Comparison of ENCODE assay signal across 17 mouse cellular contexts in genomic region chr7:81993140-81993539, GRCm38 (mm10). TPM values are rescaled to one million over a fixed set of nuclear protein-coding genes. Genes with fewer than 3 reads are reported as not detected.
A peak's percentile ranks its signal among the peaks of the same experiment; 100 is the strongest.
DNase-seq lines count a peak whose midpoint lies in the region; ATAC-seq and TF ChIP-seq lines count a peak whose summit lies in the region.
"Had no signal": no experiment of that assay in that cellular context is flagged by ENCODE, and none has a peak within 500 bp of the region (broad histone marks: within the 10 kb centered on the region; RNA-seq: fewer than 3 reads in every experiment).

No protein-coding gene starts in this region.

- no peak for ATAC-seq in forebrain, embryonic 15.5 days (replicated peaks)
- ATAC-seq in heart, postnatal 0 days (ENCODE audit: insufficient read depth, low read depth), result no peak
- no peak for ATAC-seq in midbrain, embryonic 12.5 days (ENCODE audit: low FRiP score, low read depth)
- no peak for ATAC-seq in midbrain, embryonic 11.5 days (ENCODE audit: low FRiP score)
- no peak for ATAC-seq in neural tube, embryonic 13.5 days (ENCODE audit: low read depth)

- DNase-seq in forebrain, embryonic 10.5 days (ENCODE audit: extremely low spot score, low spot score), result no peak
- no peak for DNase-seq in heart, postnatal 0 days (ENCODE audit: low spot score)
- no peak for DNase-seq in heart, adult 8-10 months (ENCODE audit: low spot score)
- DNase-seq in midbrain, embryonic 11.5 days (ENCODE audit: low spot score, missing footprints), result no peak
- DNase-seq in gastrocnemius, postnatal 10 days, result no peak
- DNase-seq: cerebellum, adult 11 months; lung, adult 2 months had no signal

- TF ChIP-seq CTCF in heart, postnatal 0 days (IDR thresholded peaks at IDR 0.05; ENCODE audit: low read depth), result no peak

- H3K9me3 ChIP-seq in forebrain, embryonic 10.5 days, result no peaks in the 10 kb centered on the region
- H3K9me3 ChIP-seq in forebrain, embryonic 15.5 days, result no peaks in the 10 kb centered on the region
- H3K9me3 ChIP-seq in heart, postnatal 0 days (replicated peaks; ENCODE audit: control insufficient read depth, low read length), result no peaks in the 10 kb centered on the region
- no peaks in the 10 kb centered on the region for H3K9me3 ChIP-seq in midbrain, embryonic 12.5 days
- H3K9me3 ChIP-seq in midbrain, embryonic 11.5 days (ENCODE audit: control insufficient read depth, low read length), result no peaks in the 10 kb centered on the region
- no peaks in the 10 kb centered on the region for H3K9me3 ChIP-seq in neural tube, embryonic 13.5 days
- H3K9me3 ChIP-seq: megakaryocyte, embryonic 14.5 days had no signal

- H3K27me3 ChIP-seq in forebrain, embryonic 10.5 days (ENCODE audit: poor library complexity, severe bottlenecking), result peaks cover 98% of the 10 kb centered on the region
- H3K27me3 ChIP-seq in forebrain, embryonic 15.5 days, result peaks cover 67% of the 10 kb centered on the region
- H3K27me3 ChIP-seq in heart, postnatal 0 days (ENCODE audit: control insufficient read depth, insufficient read depth, low read length), result peaks cover 90% of the 10 kb centered on the region
- peaks cover 76% of the 10 kb centered on the region for H3K27me3 ChIP-seq in midbrain, embryonic 12.5 days
- H3K27me3 ChIP-seq in midbrain, embryonic 11.5 days (ENCODE audit: control insufficient read depth, insufficient read depth, low read length), result peaks cover 55% of the 10 kb centered on the region
- H3K27me3 ChIP-seq in neural tube, embryonic 13.5 days, result peaks cover 90% of the 10 kb centered on the region
- H3K27me3 ChIP-seq: CH12.LX had no signal

- no peak overlapping the region for H3K9ac ChIP-seq in forebrain, embryonic 15.5 days (replicated peaks)
- no peak overlapping the region for H3K9ac ChIP-seq in heart, postnatal 0 days (replicated peaks; ENCODE audit: low read depth, low read length)
- no peak overlapping the region for H3K9ac ChIP-seq in midbrain, embryonic 12.5 days (replicated peaks)
- H3K9ac ChIP-seq in midbrain, embryonic 11.5 days (ENCODE audit: low read length), result no peak overlapping the region
- no peak overlapping the region for H3K9ac ChIP-seq in neural tube, embryonic 13.5 days

- no peaks in the 10 kb centered on the region for H3K36me3 ChIP-seq in forebrain, embryonic 10.5 days (replicated peaks)
- no peaks in the 10 kb centered on the region for H3K36me3 ChIP-seq in forebrain, embryonic 15.5 days
- H3K36me3 ChIP-seq in heart, postnatal 0 days (replicated peaks; ENCODE audit: control insufficient read depth, insufficient read depth, low read length), result no peaks in the 10 kb centered on the region
- H3K36me3 ChIP-seq in midbrain, embryonic 12.5 days, result no peaks in the 10 kb centered on the region
- no peaks in the 10 kb centered on the region for H3K36me3 ChIP-seq in midbrain, embryonic 11.5 days (ENCODE audit: control insufficient read depth, insufficient read depth, low read length)
- H3K36me3 ChIP-seq in neural tube, embryonic 13.5 days, result no peaks in the 10 kb centered on the region

- peaks cover 33% of the 10 kb centered on the region for H3K4me1 ChIP-seq in forebrain, embryonic 10.5 days
- peaks cover 18% of the 10 kb centered on the region for H3K4me1 ChIP-seq in forebrain, embryonic 15.5 days
- no peaks in the 10 kb centered on the region for H3K4me1 ChIP-seq in heart, postnatal 0 days (ENCODE audit: control insufficient read depth, insufficient read depth)
- peaks cover 20% of the 10 kb centered on the region for H3K4me1 ChIP-seq in midbrain, embryonic 12.5 days
- H3K4me1 ChIP-seq in midbrain, embryonic 11.5 days (ENCODE audit: control insufficient read depth, insufficient read depth, low read length), result peaks cover 9% of the 10 kb centered on the region
- H3K4me1 ChIP-seq in neural tube, embryonic 13.5 days (replicated peaks), result peaks cover 19% of the 10 kb centered on the region

- WGBS in forebrain, embryonic 10.5 days, result 25% methylated on average over 7 of the region's 7 CpGs
- 29% methylated on average over 7 of the region's 7 CpGs for WGBS in forebrain, embryonic 15.5 days
- WGBS in heart, postnatal 0 days, result 56% methylated on average over 7 of the region's 7 CpGs
- WGBS in midbrain, embryonic 12.5 days, result 28% methylated on average over 7 of the region's 7 CpGs
- WGBS in midbrain, embryonic 11.5 days, result 33% methylated on average over 7 of the region's 7 CpGs
- 36% methylated on average over 7 of the region's 7 CpGs for WGBS in neural tube, embryonic 13.5 days

- H3K27ac ChIP-seq in forebrain, embryonic 10.5 days, result no peak overlapping the region
- H3K27ac ChIP-seq in forebrain, embryonic 15.5 days (replicated peaks), result no peak overlapping the region
- H3K27ac ChIP-seq in heart, postnatal 0 days (ENCODE audit: low read depth), result no peak overlapping the region
- no peak overlapping the region for H3K27ac ChIP-seq in midbrain, embryonic 12.5 days (replicated peaks)
- H3K27ac ChIP-seq in midbrain, embryonic 11.5 days (ENCODE audit: low read depth, low read length), result no peak overlapping the region
- H3K27ac ChIP-seq in neural tube, embryonic 13.5 days (replicated peaks), result no peak overlapping the region

- no peak overlapping the region for H3K4me2 ChIP-seq in forebrain, embryonic 15.5 days (replicated peaks)
- H3K4me2 ChIP-seq in heart, postnatal 0 days (ENCODE audit: low read depth, low read length), result no peak overlapping the region
- H3K4me2 ChIP-seq in midbrain, embryonic 12.5 days (replicated peaks), result peak overlapping the region; percentile 95; the same call in 1 of the 2 replicates
- H3K4me2 ChIP-seq in midbrain, embryonic 11.5 days, result no peak overlapping the region
- peak overlapping the region; percentile 87 for H3K4me2 ChIP-seq in neural tube, embryonic 13.5 days

- H3K4me3 ChIP-seq in forebrain, embryonic 10.5 days, result peak overlapping the region; percentile 63
- H3K4me3 ChIP-seq in forebrain, embryonic 15.5 days, result no peak overlapping the region
- peak overlapping the region; percentile 56 for H3K4me3 ChIP-seq in heart, postnatal 0 days (ENCODE audit: low read depth, low read length)
- H3K4me3 ChIP-seq in midbrain, embryonic 12.5 days, result no peak overlapping the region
- H3K4me3 ChIP-seq in midbrain, embryonic 11.5 days (ENCODE audit: low read depth, low read length), result no peak overlapping the region
- peak overlapping the region; percentile 52; the same call in 1 of the 2 replicates for H3K4me3 ChIP-seq in neural tube, embryonic 13.5 days
- H3K4me3 ChIP-seq: erythroblast, embryonic 14.5 days had no signal

- TF ChIP-seq EP300 in heart, postnatal 0 days (IDR thresholded peaks at IDR 0.05; ENCODE audit: low read depth), result no peak

RNA-seq across cellular contexts. Expression of gene Bnc1, which starts 1.0 kb away (rescaled TPM):
- polyA plus RNA-seq in forebrain, embryonic 10.5 days (2016; fragmentation: Nextera tagmentation; extraction: Ambion mirVana), result 0.54 and 0.76 TPM in 2 replicates
- 0.04 and 0.05 TPM in 2 replicates for polyA plus RNA-seq in forebrain, embryonic 15.5 days (2015; fragmentation: Nextera tagmentation; extraction: Ambion mirVana)
- 3.0 and 4.7 TPM in 2 replicates for total RNA-seq in heart, postnatal 0 days (2014; rRNA removed; ENCODE audit: low replicate concordance)
- polyA plus RNA-seq in heart, postnatal 0 days (2015; fragmentation: Nextera tagmentation; extraction: Ambion mirVana), result 0.95 and 1.2 TPM in 2 replicates
- 1 to 10 TPM; 1.5 to 2.2 (median 1.6) TPM for total RNA-seq in heart, adult 8-10 months (2022)
- polyA plus RNA-seq in midbrain, embryonic 12.5 days (2016; fragmentation: Nextera tagmentation; extraction: Ambion mirVana), result 0.27 and 0.42 TPM in 2 replicates
- 0.32 and 0.44 TPM in 2 replicates for polyA plus RNA-seq in midbrain, embryonic 11.5 days (2014; fragmentation: Nextera tagmentation; extraction: Ambion mirVana)
- 3.7 and 5.5 TPM in 2 replicates for polyA plus RNA-seq in neural tube, embryonic 13.5 days (2015; fragmentation: Nextera tagmentation; extraction: Ambion mirVana)
- total RNA-seq in gastrocnemius, postnatal 10 days (2021), result not detected
- total RNA-seq: CH12.LX; granulocyte monocyte progenitor cell, adult 5-6 weeks; layer of hippocampus, postnatal 14 days; left cerebral cortex, postnatal 4 days had no signal
- polyA plus RNA-seq: cortical plate, adult 2 months; erythroblast, embryonic 14.5 days had no signal

RNA-seq across cellular contexts. Expression of gene Hdgfl3, which starts 58.9 kb away (rescaled TPM):
- 23.5 and 24.7 TPM in 2 replicates for polyA plus RNA-seq in forebrain, embryonic 10.5 days (2016; fragmentation: Nextera tagmentation; extraction: Ambion mirVana)
- 56.7 and 60.7 TPM in 2 replicates for polyA plus RNA-seq in forebrain, embryonic 15.5 days (2015; fragmentation: Nextera tagmentation; extraction: Ambion mirVana)
- total RNA-seq in heart, postnatal 0 days (2014; rRNA removed; ENCODE audit: low replicate concordance), result 10.2 and 16.1 TPM in 2 replicates
- 7.1 and 7.3 TPM in 2 replicates for polyA plus RNA-seq in heart, postnatal 0 days (2015; fragmentation: Nextera tagmentation; extraction: Ambion mirVana)
- total RNA-seq in heart, adult 8-10 months (2022), result 1 to 10 TPM; 7.1 to 9.5 (median 8.9) TPM
- 54.1 and 62.0 TPM in 2 replicates for polyA plus RNA-seq in midbrain, embryonic 12.5 days (2016; fragmentation: Nextera tagmentation; extraction: Ambion mirVana)
- polyA plus RNA-seq in midbrain, embryonic 11.5 days (2014; fragmentation: Nextera tagmentation; extraction: Ambion mirVana), result 40.2 and 42.0 TPM in 2 replicates
- 56.1 and 56.2 TPM in 2 replicates for polyA plus RNA-seq in neural tube, embryonic 13.5 days (2015; fragmentation: Nextera tagmentation; extraction: Ambion mirVana)
- 1 to 10 TPM; 6.1 to 8.7 TPM for total RNA-seq in gastrocnemius, postnatal 10 days (2021)
- polyA plus RNA-seq: erythroblast, embryonic 14.5 days had no signal

Comparison
In these comparisons a context has a peak if more than half of its experiments do, and no peak if none do; other contexts are left out.
1. H3K4me3 ChIP-seq: peak in forebrain, embryonic 10.5 days (single experiment), heart, postnatal 0 days (single experiment) and neural tube, embryonic 13.5 days (single experiment); none in forebrain, embryonic 15.5 days (single experiment), midbrain, embryonic 12.5 days (single experiment) and midbrain, embryonic 11.5 days (single experiment).
2. H3K4me2 ChIP-seq: peak in midbrain, embryonic 12.5 days (single experiment) and neural tube, embryonic 13.5 days (single experiment); none in forebrain, embryonic 15.5 days (single experiment), heart, postnatal 0 days (single experiment) and midbrain, embryonic 11.5 days (single experiment).